Mouse (Mus musculus): ENCODE results near the gene Clcn1. TPM values are rescaled to one million over a fixed set of nuclear protein-coding genes. Genes with fewer than 3 reads are reported as not detected.
A peak's percentile ranks its signal among the peaks of the same experiment; 100 is the strongest.

Gene Clcn1
- total and polyA plus RNA-seq, 2 experiments = 0.02 to 0.09 TPM

DNA sequence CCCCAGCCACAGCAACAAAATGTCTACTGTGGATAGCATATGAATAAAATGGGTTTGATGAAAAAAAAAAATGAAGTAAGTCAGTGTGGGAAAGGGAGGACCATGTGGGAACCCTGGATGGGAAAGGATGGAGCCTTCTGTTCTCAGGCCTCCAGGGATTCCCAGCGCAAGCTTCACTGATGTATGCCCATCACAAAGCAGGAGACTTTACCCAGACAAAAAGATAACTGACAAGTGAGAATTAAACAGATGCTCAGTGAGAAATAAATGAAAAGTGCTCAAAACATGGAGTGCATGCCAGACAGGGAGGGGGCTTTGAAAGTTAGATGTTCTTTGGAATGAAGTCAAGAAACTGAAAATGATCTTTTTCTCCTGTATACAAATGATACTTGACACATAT, 38.5 kb upstream of the Clcn1 start:
- Histone ChIP-seq H3K36me3 (ENCODE audit: control insufficient read depth, insufficient read depth, low read length) (0 out of 2 replicates have a peak, but pooled peaks cover 4% of the 10 kb centered on the region), H3K27me3 (ENCODE audit: control insufficient read depth, insufficient read depth, low read length) (no peaks in the 10 kb centered on the region), H3K4me1 (ENCODE audit: control insufficient read depth, insufficient read depth, low read length) (peaks cover 13% of the 10 kb centered on the region), H3K4me3 (ENCODE audit: insufficient read depth, low read depth, low read length) (no peak overlapping the region), H3K27ac (replicated peaks; ENCODE audit: insufficient read depth, low read depth, low read length) (no peak overlapping the region), H3K9ac (ENCODE audit: low read depth, low read length) (no peak overlapping the region), H3K79me2 (ENCODE audit: control insufficient read depth, insufficient read depth, low read length) (no peaks in the 10 kb centered on the region)
- DNase-seq (ENCODE audit: extremely low read depth, low read depth, low spot score) = no peak
- WGBS = 100% methylated on average over 1 of the region's 1 CpGs
- TF ChIP-seq CTCF (IDR thresholded peaks at IDR 0.05; ENCODE audit: low read depth, low read length) (no peak), POLR2A (IDR thresholded peaks at IDR 0.05; ENCODE audit: extremely low read depth, insufficient read depth, low read length) (no peak)

DNA sequence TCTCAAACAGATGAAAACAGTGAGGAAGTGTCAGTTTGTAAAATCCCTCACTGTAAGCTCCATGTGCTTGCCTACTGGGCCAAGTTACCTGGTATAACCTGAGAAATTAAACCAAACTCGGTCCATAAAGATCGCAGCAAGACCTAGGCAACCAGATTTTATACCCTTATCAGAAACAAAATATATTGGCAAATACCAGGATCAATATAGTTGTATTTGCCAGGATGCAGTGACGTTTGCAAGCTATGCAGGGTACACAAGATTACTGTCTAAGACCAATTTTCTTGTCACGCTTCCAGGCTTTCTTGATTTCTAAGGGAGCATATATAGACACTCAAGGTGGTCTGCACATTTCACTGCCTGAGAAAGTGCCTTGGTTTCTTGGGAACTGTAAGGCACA, 34.7 kb upstream of the Clcn1 start:
- H3K79me2 ChIP-seq (ENCODE audit: control insufficient read depth, insufficient read depth, low read length) = no peaks in the 10 kb centered on the region
- H3K9ac ChIP-seq (ENCODE audit: low read depth, low read length) = no peak overlapping the region
- 25% methylated on average over 4 of the region's 4 CpGs for WGBS

DNA sequence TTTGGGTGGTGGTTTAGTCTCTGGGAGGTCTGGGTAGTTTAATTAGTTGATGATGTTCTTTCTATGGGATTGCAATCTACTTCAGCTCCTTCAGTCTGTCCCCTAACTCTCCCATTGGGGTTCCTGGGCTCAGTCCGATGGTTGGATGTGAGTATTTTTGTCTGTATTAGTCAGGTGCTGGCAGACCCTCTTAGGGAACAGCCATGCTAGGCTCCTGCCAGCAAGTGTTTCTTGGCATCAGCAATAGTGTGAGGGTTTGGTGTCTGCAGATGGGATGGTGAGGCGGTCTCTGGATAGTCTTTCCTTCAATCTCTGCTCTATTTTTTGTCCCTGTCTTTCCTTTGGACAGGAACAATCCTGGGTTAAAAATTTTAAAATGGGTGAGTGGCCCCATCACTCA, 33.4 kb upstream of the Clcn1 start:
- no peaks in the 10 kb centered on the region for H3K27me3 ChIP-seq (ENCODE audit: control insufficient read depth, insufficient read depth, low read length)
- H3K27ac ChIP-seq (replicated peaks; ENCODE audit: insufficient read depth, low read depth, low read length) = no peak overlapping the region
- no peaks in the 10 kb centered on the region for H3K79me2 ChIP-seq (ENCODE audit: control insufficient read depth, insufficient read depth, low read length)
- H3K4me3 ChIP-seq (ENCODE audit: insufficient read depth, low read depth, low read length) = no peak overlapping the region
- no peak overlapping the region for H3K9ac ChIP-seq (ENCODE audit: low read depth, low read length)
- no peaks in the 10 kb centered on the region for H3K36me3 ChIP-seq (ENCODE audit: control insufficient read depth, insufficient read depth, low read length)
- H3K4me1 ChIP-seq (ENCODE audit: control insufficient read depth, insufficient read depth, low read length) = peaks cover 8% of the 10 kb centered on the region
- 95% methylated on average over 2 of the region's 2 CpGs for WGBS
- TF ChIP-seq CTCF (IDR thresholded peaks at IDR 0.05; ENCODE audit: low read depth, low read length) = no peak
- TF ChIP-seq POLR2A (IDR thresholded peaks at IDR 0.05; ENCODE audit: extremely low read depth, insufficient read depth, low read length) = no peak
- DNase-seq (ENCODE audit: extremely low read depth, low read depth, low spot score) = no peak

More for the DNA sequence above, 34.7 kb upstream of the Clcn1 start:
- no peak overlapping the region for H3K4me3 ChIP-seq (ENCODE audit: insufficient read depth, low read depth, low read length)
- H3K36me3 ChIP-seq (ENCODE audit: control insufficient read depth, insufficient read depth, low read length) = 0 out of 2 replicates have a peak, but pooled peaks cover 4% of the 10 kb centered on the region
- peak; percentile 92 for DNase-seq (ENCODE audit: extremely low read depth, low read depth, low spot score)
- peak overlapping the region; percentile 25 for H3K27ac ChIP-seq (replicated peaks; ENCODE audit: insufficient read depth, low read depth, low read length)
- H3K4me1 ChIP-seq (ENCODE audit: control insufficient read depth, insufficient read depth, low read length) = peaks cover 8% of the 10 kb centered on the region
- TF ChIP-seq CTCF (IDR thresholded peaks at IDR 0.05; ENCODE audit: low read depth, low read length) (no peak), POLR2A (IDR thresholded peaks at IDR 0.05; ENCODE audit: extremely low read depth, insufficient read depth, low read length) (no peak)
- no peaks in the 10 kb centered on the region for H3K27me3 ChIP-seq (ENCODE audit: control insufficient read depth, insufficient read depth, low read length)

DNA sequence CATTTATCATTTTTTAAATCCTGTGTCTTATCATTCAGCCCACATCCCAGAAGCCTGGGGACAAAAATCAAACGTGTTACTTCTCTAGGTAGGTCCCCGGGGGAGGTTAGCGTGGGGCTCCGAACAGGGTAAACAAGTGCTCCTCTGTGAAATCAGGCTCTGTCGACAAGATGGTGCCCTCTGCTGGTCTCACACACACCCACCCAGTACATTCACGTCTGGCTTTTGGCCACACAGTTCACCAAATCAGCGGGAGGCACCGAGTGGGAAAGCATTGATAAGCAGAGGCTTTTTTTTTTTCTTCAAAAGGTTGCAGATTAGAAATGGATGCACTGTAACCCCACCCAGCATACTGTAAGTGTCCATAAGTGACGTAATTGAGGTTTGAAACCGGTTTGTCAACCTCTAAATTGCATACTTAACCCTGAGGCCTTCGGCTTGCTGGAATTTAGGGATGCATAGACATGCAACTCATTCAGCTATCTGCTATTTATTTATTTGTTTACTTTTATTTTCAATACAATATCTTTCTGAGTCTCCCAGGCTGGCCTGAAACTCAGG, 29.1 kb upstream of the Clcn1 start:
- TF ChIP-seq POLR2A (IDR thresholded peaks at IDR 0.05; ENCODE audit: extremely low read depth, insufficient read depth, low read length) = no peak
- TF ChIP-seq CTCF (IDR thresholded peaks at IDR 0.05; ENCODE audit: low read depth, low read length) = peak; percentile 92
- DNase-seq (ENCODE audit: extremely low read depth, low read depth, low spot score) = peak; percentile 65
- Histone ChIP-seq H3K9ac (ENCODE audit: low read depth, low read length) (no peak overlapping the region), H3K79me2 (ENCODE audit: control insufficient read depth, insufficient read depth, low read length) (no peaks in the 10 kb centered on the region), H3K4me3 (ENCODE audit: insufficient read depth, low read depth, low read length) (no peak overlapping the region), H3K27me3 (ENCODE audit: control insufficient read depth, insufficient read depth, low read length) (no peaks in the 10 kb centered on the region), H3K4me1 (ENCODE audit: control insufficient read depth, insufficient read depth, low read length) (peaks cover under 1% of the 10 kb centered on the region; the same call in 1 of the 2 replicates), H3K27ac (replicated peaks; ENCODE audit: insufficient read depth, low read depth, low read length) (no peak overlapping the region), H3K36me3 (ENCODE audit: control insufficient read depth, insufficient read depth, low read length) (no peaks in the 10 kb centered on the region)
- 19% methylated on average over 11 of the region's 11 CpGs for WGBS

DNA sequence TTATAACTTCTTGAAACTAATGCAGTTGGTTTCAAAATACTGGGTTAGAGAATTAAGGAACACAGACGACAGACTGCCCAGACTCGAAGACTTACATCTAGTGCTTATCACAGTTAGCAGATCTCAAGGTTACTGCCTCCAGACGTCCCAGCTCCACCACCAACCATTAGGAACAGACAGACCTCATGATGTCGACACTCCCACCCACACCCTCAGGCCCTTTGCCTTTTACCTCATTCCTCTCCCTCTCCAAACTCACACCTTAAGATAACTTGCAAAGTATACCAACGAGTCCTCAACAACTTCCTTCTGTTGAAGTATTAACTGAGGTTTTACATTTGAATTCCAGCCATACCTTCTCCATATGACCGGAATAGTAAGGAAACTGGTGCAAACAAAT, 26.1 kb upstream of the Clcn1 start:
- no peaks in the 10 kb centered on the region for H3K27me3 ChIP-seq (ENCODE audit: control insufficient read depth, insufficient read depth, low read length)
- TF ChIP-seq CTCF (IDR thresholded peaks at IDR 0.05; ENCODE audit: low read depth, low read length) = no peak
- TF ChIP-seq POLR2A (IDR thresholded peaks at IDR 0.05; ENCODE audit: extremely low read depth, insufficient read depth, low read length) = no peak
- H3K27ac ChIP-seq (replicated peaks; ENCODE audit: insufficient read depth, low read depth, low read length) = no peak overlapping the region

DNA sequence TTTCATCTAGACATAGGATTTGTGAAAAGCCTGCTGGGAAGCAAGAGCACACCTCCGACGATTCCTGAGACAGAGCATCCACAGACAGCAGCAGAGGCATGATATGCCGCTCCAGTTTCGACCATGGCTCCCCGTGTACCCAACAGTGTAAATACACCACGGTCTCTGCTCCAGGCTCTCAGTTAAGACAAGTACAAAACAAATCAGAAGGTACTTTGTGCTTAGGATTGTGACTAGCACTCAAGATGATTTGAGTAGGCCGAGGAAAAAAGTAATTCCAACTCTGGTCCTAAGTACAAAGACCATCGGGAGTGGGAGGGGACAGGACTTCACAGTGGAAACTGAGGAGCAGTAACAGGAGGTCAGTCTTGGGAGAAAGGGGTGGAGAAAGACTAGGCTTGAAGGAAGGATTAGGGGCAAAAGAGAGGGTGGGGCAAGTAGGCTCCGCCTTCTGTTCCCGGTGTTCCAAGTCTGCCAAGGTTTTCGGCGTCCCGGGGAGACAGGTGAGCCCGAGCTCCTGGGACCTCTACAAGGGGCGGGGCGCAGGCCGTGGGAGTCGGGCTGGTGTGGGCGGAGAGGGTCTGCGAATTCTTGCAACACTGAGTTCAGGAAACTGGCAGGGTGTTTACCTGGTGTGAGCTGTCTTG, 24.8 kb upstream of the Clcn1 start, which contains the start of gene Tmem139:
TSS of gene Tmem139 (plus strand) at position 447 of the 647 bp plus-strand sequence.
- H3K4me1 ChIP-seq (ENCODE audit: control insufficient read depth, insufficient read depth, low read length) = peaks cover 2% of the 10 kb centered on the region; the same call in 1 of the 2 replicates
- DNase-seq (ENCODE audit: extremely low read depth, low read depth, low spot score) = no peak
- 20% methylated on average over 20 of the region's 20 CpGs for WGBS
- no peaks in the 10 kb centered on the region for H3K27me3 ChIP-seq (ENCODE audit: control insufficient read depth, insufficient read depth, low read length)
- H3K9ac ChIP-seq (ENCODE audit: low read depth, low read length) = no peak within 1 kb of the TSS
- H3K79me2 ChIP-seq (ENCODE audit: control insufficient read depth, insufficient read depth, low read length) = no peaks in the 10 kb centered on the region
- H3K27ac ChIP-seq (replicated peaks; ENCODE audit: insufficient read depth, low read depth, low read length) = no peak within 1 kb of the TSS
- peak within 1 kb of the TSS; percentile 4; the same call in 1 of the 2 replicates for H3K4me3 ChIP-seq (ENCODE audit: insufficient read depth, low read depth, low read length)
- TF ChIP-seq POLR2A (IDR thresholded peaks at IDR 0.05; ENCODE audit: extremely low read depth, insufficient read depth, low read length) (no peak), CTCF (IDR thresholded peaks at IDR 0.05; ENCODE audit: low read depth, low read length) (no peak)
- H3K36me3 ChIP-seq (ENCODE audit: control insufficient read depth, insufficient read depth, low read length) = no peaks in the 10 kb centered on the region

More for the DNA sequence above, 26.1 kb upstream of the Clcn1 start:
- WGBS = 68% methylated on average over 6 of the region's 6 CpGs
- no peak for DNase-seq (ENCODE audit: extremely low read depth, low read depth, low spot score)
- H3K79me2 ChIP-seq (ENCODE audit: control insufficient read depth, insufficient read depth, low read length) = no peaks in the 10 kb centered on the region
- H3K4me3 ChIP-seq (ENCODE audit: insufficient read depth, low read depth, low read length) = no peak overlapping the region
- H3K36me3 ChIP-seq (ENCODE audit: control insufficient read depth, insufficient read depth, low read length) = no peaks in the 10 kb centered on the region
- no peak overlapping the region for H3K9ac ChIP-seq (ENCODE audit: low read depth, low read length)
- no peaks in the 10 kb centered on the region; the same call in 1 of the 2 replicates for H3K4me1 ChIP-seq (ENCODE audit: control insufficient read depth, insufficient read depth, low read length)
